Mouse (Mus musculus) hindbrain, embryonic 10.5 days (tissue): ENCODE data around the gene Nfic. TPM values are rescaled to one million over a fixed set of nuclear protein-coding genes. Genes with fewer than 3 reads are reported as not detected.

Experiments
- DNase-seq: peaks from one replicate; pipeline ENCODE4 v3.0.0-alpha.2; 2017; ENCODE audit warnings: low spot score
- H3K27ac ChIP-seq: fragments of 300-500 bp; sonication (generic); 2 replicates; pipeline ENCODE4 v1.5.1; 2016; ENCODE audit warnings: mild to moderate bottlenecking, moderate library complexity
- H3K27me3 ChIP-seq: fragments of 300-500 bp; sonication (generic); 2 replicates; pipeline ENCODE4 v1.6.1; 2016; ENCODE audit warnings: mild to moderate bottlenecking; ENCODE audit not compliant: poor library complexity, insufficient read depth, severe bottlenecking
- H3K36me3 ChIP-seq: fragments of 300-500 bp; sonication (generic); 2 replicates; pipeline ENCODE4 v1.6.1; 2016; ENCODE audit warnings: mild to moderate bottlenecking, moderate library complexity
- H3K4me1 ChIP-seq: fragments of 300-500 bp; sonication (generic); replicated peaks from 2 replicates; pipeline ENCODE4 v1.6.1; 2016; ENCODE audit warnings: mild to moderate bottlenecking
- H3K4me3 ChIP-seq: fragments of 300-500 bp; sonication (generic); 2 replicates; pipeline ENCODE4 v1.5.1; 2016; ENCODE audit warnings: mild to moderate bottlenecking, moderate library complexity
- H3K9me3 ChIP-seq: fragments of 300-500 bp; sonication (generic); 2 replicates; pipeline ENCODE4 v1.6.1; 2016; ENCODE audit warnings: mild to moderate bottlenecking, moderate library complexity
- WGBS: fragments of 180-500 bp; shearing (Covaris S2); methylation state at CpG from one replicate; pipeline ENCODE4 v1.1.7; 2016; 5-methylcytosine and 5-hydroxymethylcytosine counted together
- polyA plus RNA-seq: library from polyadenylated mRNA; unstranded; fragments of >200 nt; fragmentation: Nextera tagmentation; extraction: Ambion mirVana; gene quantifications from 2 replicates; pipeline ENCODE4 v1.2.1, GENCODE M21; 2016

Gene Nfic
- polyA plus RNA-seq, 1 experiment from 2014 or later, result 16.0 TPM

DNA sequence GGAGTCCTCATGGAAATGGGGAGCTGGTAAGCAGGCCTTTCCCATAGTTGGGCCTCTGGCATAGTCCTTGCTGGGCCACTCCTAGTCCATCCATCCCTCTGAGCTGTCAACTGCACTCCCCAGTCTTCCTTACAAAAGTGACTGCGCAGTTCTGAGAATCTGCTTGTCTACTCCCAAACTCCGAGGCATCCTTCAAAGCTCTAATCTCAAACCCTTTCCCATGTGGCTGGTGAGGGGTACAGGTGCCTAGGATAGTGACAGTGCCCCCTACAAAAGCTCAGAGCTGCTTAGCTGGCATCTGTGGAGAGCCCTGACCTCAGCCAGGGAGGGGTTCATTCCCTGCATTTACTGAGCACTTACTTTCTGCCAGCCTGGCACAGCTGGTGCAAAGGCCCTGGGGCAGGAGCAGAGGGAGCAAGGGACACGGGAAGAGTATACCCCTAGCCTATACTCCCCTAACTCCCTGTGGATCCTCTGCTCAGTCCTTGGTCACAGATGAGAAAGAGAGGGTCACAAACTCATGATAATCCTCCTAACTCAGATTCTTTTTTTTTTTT, 32.7 kb downstream of the Nfic start:
- peaks cover 64% of the 10 kb centered on the region for H3K4me1 ChIP-seq
- 83% methylated on average over 3 of the region's 3 CpGs for WGBS
- peaks cover 99% of the 10 kb centered on the region for H3K27me3 ChIP-seq
- H3K9me3 ChIP-seq, result no peaks in the 10 kb centered on the region
- DNase-seq, result no peak
- peaks cover 6% of the 10 kb centered on the region; the same call in 1 of the 2 replicates for H3K36me3 ChIP-seq
- no peak overlapping the region for H3K27ac ChIP-seq
- no peak overlapping the region for H3K4me3 ChIP-seq

DNA sequence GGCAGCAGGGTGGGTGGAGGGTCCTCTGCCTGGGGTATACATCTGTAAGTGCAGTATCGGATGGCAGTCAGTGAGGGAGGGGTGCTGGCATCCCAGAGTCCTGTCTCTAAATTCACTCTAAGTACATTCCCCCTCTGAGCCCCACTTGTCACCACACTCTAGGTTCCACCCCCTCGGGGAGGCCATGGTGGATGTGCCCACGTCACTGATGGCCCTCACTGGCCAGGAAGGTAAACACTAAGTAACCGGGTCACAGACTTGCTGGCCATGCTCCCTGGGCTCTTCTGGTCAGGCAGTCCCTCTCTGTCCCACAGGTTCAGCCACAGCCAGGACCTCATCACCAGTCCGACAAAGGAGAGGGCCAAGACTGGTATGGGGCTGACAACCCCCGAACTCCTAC, 33.2 kb downstream of the Nfic start:
- Histone ChIP-seq H3K27me3 (peaks cover 99% of the 10 kb centered on the region), H3K36me3 (peaks cover 6% of the 10 kb centered on the region; the same call in 1 of the 2 replicates), H3K9me3 (no peaks in the 10 kb centered on the region), H3K4me1 (peaks cover 66% of the 10 kb centered on the region), H3K4me3 (no peak overlapping the region), H3K27ac (no peak overlapping the region)
- WGBS, result 77% methylated on average over 6 of the region's 6 CpGs
- no peak for DNase-seq

DNA sequence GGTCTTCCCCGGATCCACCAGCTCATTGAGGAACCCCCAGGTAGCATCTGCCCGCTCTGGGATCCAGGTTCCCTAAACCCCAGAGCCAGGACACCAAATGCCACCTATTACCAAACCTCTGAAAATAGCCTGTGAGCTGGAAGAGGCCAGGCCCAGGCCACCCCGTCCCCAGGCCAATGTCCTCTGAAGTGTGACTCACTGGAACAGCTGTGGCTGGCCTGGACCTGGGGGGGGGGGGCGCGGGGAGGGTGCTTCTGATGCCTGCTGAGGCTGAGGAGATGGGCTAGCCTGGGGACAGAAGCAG, 33.7 kb downstream of the Nfic start:
- Histone ChIP-seq H3K27ac (no peak overlapping the region), H3K4me3 (no peak overlapping the region), H3K4me1 (peaks cover 66% of the 10 kb centered on the region), H3K36me3 (peaks cover 6% of the 10 kb centered on the region; the same call in 1 of the 2 replicates), H3K9me3 (no peaks in the 10 kb centered on the region), H3K27me3 (peaks cover 98% of the 10 kb centered on the region)
- peak; percentile 1 for DNase-seq
- 83% methylated on average over 5 of the region's 5 CpGs for WGBS

DNA sequence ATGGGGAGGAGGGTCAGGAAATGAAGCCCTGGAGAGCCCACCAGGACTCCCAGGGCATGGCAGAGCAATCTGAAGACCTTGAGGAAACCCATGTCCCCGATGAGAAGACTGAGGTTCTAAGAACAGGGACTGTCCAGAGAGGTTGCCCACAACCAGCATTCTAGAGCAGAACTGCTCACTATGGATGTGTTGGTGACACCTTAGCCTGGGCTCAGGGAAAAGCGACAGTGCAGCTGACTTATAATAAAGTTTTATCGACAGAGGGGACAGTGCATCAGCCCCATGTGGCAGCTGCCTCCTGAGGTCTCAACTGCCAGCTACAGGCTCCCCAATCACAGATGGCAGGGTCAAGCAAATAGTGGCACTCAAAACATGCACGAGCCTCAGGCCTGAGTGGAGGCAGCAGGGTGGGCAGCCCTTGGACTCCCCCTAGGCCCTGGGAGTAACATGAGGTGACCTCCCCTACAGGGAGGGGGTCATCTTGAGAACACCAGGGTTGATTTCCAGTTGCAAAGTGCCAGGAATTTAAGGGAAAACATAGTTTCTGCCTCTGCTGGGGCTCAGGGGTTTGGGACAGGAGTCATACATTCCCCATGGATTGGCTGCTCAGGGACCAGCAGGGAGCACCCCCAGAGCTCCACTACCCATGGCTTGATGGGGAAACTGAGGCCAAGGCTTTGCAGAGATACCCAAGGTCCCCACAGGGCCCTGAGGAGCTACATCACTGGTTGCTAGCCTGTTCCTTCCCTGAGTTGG, 34.2 kb downstream of the Nfic start:
- no peak overlapping the region for H3K27ac ChIP-seq
- 74% methylated on average over 4 of the region's 4 CpGs for WGBS
- peaks cover 66% of the 10 kb centered on the region for H3K4me1 ChIP-seq
- peak; percentile 1 for DNase-seq
- H3K4me3 ChIP-seq, result no peak overlapping the region
- H3K36me3 ChIP-seq, result peaks cover 6% of the 10 kb centered on the region; the same call in 1 of the 2 replicates
- H3K9me3 ChIP-seq, result no peaks in the 10 kb centered on the region
- H3K27me3 ChIP-seq, result peaks cover 93% of the 10 kb centered on the region

DNA sequence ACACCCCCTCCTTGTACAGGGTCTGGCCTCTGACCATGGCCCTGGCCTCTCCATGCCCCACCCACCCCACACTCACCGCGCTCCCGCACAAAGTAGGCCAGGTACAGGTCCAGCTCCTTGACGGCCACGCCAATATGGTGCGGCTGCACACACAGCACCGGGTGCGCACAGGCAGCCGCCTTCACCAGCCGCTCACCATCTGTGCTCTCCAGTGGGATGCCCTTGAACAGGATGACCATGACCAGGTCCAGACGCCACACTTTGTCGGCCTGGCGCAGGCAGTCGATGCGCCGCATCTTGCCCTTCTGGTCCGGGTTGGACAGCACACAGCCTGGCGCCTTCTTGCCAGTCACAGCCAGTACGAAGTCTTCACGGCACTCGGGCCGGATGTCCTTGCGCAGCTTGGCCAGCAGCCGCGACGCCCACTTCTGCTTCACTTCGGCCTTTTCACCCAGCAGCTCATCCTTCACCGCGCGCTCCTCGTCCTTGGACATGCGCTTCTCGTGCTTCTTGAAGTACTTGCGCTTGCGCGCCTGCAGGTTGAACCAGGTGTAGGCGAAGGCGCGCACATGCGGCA, 35.2 kb downstream of the Nfic start:
- peaks cover 88% of the 10 kb centered on the region for H3K27me3 ChIP-seq
- DNase-seq, result peak; percentile 2
- peaks cover 6% of the 10 kb centered on the region; the same call in 1 of the 2 replicates for H3K36me3 ChIP-seq
- 84% methylated on average over 40 of the region's 40 CpGs for WGBS
- peaks cover 66% of the 10 kb centered on the region for H3K4me1 ChIP-seq
- H3K4me3 ChIP-seq, result no peak overlapping the region
- no peak overlapping the region for H3K27ac ChIP-seq
- no peaks in the 10 kb centered on the region for H3K9me3 ChIP-seq

DNA sequence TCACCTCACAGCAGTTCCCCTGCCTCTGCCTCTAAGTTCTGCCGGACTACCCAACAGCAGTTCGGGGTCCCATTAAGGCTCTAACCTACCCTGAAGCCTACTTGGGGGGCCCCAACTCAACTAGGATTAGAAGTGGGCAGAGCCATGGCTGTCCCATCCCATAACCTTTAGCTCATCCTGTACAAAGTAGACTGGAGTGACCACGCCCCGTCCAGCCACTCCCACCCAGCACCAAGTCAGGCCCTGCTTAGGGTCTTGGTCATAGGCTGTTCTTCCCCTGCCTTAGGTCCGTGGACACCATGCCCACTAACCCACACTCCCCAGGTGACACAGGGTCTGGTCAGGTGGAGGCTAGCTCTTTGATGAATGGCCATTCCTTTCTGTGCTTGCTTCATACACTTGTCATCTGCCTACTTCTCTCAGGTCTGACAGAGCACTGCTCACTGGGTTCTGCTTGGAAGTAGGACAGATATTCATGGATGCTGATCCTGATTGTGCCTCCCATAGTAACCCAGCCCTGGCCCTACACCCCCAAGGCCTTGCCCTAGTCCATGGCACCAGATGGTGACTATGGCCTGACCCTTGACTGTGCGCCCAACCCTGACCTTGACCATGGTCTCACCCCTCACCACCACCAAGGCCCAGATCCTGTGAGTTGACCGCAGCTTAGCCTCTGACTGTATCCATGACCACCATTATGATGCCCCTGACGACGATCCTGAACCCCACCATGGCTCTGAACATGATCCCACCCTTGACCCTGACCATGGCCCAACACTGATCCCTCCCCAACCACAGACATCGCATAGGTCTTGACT, 36.1 kb downstream of the Nfic start:
- Histone ChIP-seq H3K4me3 (0 out of 2 replicates have a peak overlapping the region, but pooled peaks have one; percentile 11), H3K9me3 (no peaks in the 10 kb centered on the region), H3K36me3 (peaks cover 6% of the 10 kb centered on the region; the same call in 1 of the 2 replicates), H3K27ac (peak overlapping the region; percentile 88), H3K27me3 (peaks cover 78% of the 10 kb centered on the region), H3K4me1 (peaks cover 66% of the 10 kb centered on the region)
- WGBS, result 88% methylated on average over 10 of the region's 10 CpGs
- no peak for DNase-seq

DNA sequence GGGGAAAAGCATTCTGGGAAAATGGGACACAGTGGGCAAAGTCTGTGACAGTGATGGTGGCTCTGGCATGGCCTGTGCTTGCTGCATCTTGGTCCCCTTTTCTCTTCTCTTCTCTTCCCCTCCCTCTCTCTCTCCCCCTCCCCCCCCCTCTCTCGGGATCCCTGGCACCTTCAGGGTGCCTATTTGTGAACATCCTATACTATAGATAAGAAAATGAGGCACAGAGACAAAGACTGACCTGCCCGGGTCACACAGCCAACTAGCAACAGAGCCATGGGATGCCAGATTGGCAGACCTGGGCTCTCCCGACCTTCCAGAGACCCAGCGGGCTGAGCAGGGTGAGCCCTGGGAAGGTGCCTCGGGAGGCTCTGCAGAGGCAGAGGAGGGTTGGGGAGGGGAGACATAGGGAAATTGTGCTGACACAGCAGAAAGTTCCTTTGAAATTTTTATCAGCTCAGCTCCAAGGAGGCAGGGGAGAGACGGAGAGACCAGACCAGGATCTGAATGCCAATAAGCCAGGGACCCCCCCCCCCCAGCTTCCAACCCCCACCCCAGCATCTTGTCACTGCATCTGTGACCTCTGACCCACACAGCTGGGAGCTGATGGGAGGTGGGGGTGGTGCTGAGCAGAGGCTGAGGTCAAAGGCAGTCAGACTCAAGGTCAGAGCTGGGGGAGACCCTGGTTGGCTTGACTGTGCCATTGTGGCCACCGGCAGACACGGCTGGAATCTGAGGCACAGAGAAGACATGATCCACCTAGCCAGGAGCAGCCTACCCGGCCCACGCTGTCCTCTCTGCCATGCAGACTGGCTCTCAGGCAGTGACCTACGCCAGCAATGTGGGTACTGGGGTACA, 37.0 kb downstream of the Nfic start:
- Histone ChIP-seq H3K27me3 (peaks cover 70% of the 10 kb centered on the region), H3K4me3 (0 out of 2 replicates have a peak overlapping the region, but pooled peaks have one; percentile 14), H3K36me3 (peaks cover 6% of the 10 kb centered on the region; the same call in 1 of the 2 replicates), H3K9me3 (no peaks in the 10 kb centered on the region), H3K4me1 (peaks cover 71% of the 10 kb centered on the region), H3K27ac (peak overlapping the region; percentile 88)
- DNase-seq, result peak; percentile 8
- 36% methylated on average over 11 of the region's 11 CpGs for WGBS

DNA sequence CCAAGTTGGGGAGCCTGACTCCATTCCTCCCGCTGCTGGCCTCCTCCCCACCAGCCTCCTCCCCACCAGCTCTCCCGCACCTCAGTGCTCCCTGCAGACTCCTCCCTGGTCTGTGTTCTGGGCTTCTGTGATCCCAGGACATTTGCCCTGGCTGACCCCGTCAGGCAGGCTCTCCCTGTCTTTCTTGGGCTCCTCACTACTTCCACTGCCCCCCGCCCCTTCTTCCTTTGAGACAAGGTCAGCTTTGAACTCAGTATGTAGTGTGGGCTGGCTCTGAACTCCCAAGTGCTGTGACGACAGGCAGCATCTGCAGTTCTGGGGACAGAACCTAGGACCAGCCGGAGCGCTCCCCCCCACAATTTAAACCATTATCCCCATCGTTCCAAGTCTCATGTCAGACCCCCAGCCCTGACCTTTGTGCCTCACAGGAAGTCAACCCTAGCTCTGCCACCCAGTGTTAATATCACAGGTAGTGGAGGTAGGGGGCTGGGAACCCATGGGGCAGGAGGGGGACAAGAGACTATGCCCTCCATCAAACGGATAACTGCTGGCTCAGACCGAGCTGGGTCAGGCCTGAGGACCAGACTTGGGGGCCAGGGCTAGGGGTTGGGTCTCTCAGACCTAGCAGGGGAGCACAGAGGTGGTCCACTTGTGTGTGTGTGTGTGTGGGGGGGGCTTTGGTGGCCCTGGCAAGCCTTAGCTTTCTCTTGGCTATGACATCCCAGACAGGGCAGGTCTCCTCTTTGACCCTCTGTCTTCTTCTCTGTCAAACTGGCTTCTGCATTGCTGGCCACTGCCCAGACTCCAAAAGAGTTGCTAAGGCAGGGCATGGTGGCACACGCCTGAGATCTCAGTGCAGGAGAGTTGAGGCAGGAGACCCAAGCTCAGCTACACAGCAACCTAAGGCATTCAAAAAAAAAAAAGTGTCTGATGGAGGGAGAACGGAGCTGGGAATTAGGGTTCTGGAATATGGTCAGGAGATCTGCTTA, 37.9 kb downstream of the Nfic start:
- peak overlapping the region; percentile 88 for H3K27ac ChIP-seq
- DNase-seq, result no peak
- peaks cover 61% of the 10 kb centered on the region for H3K27me3 ChIP-seq
- peaks cover 80% of the 10 kb centered on the region for H3K4me1 ChIP-seq
- whole genome bisulfite sequencing, result 37% methylated on average over 12 of the region's 12 CpGs
- peaks cover 6% of the 10 kb centered on the region; the same call in 1 of the 2 replicates for H3K36me3 ChIP-seq
- peak overlapping the region; percentile 50 for H3K4me3 ChIP-seq
- no peaks in the 10 kb centered on the region for H3K9me3 ChIP-seq

DNA sequence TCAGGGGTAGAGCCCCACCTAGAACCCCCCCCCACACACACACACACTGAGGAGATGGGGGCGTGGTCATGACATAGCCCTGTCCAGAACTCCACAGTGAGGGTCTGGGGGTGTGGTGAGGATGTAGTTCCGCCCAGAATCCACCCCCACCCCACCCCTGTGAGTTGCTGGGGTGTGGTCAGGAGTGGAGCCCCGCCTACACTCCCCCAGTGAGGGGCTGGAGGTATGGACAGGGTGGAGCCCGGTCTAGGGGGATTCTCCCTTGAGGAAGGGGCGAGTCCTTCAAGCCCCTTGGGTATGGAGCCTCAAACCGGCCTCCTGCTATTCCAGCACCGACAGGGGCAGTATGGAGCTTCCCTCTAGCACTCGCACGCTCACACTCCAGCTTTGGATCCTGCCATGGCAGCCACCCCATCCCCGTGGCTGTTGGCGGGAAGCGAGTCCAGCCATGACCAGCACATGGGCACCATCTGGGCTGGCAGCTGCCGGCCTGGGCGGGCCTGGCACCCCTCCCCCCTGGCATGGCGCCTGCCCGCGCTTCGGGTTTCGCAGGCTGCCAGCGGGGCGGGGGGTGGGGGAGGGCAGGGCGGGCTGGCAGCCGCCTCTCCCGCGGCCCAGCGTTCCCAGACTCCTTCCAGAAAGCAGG, 38.7 kb downstream of the Nfic start:
- Histone ChIP-seq H3K9me3 (no peaks in the 10 kb centered on the region), H3K27me3 (peaks cover 53% of the 10 kb centered on the region), H3K36me3 (peaks cover 6% of the 10 kb centered on the region; the same call in 1 of the 2 replicates), H3K4me1 (peaks cover 89% of the 10 kb centered on the region), H3K4me3 (peak overlapping the region; percentile 50), H3K27ac (peak overlapping the region; percentile 88)
- peak; percentile 75 for DNase-seq
- under 1% methylated on average over 26 of the region's 26 CpGs for WGBS

DNA sequence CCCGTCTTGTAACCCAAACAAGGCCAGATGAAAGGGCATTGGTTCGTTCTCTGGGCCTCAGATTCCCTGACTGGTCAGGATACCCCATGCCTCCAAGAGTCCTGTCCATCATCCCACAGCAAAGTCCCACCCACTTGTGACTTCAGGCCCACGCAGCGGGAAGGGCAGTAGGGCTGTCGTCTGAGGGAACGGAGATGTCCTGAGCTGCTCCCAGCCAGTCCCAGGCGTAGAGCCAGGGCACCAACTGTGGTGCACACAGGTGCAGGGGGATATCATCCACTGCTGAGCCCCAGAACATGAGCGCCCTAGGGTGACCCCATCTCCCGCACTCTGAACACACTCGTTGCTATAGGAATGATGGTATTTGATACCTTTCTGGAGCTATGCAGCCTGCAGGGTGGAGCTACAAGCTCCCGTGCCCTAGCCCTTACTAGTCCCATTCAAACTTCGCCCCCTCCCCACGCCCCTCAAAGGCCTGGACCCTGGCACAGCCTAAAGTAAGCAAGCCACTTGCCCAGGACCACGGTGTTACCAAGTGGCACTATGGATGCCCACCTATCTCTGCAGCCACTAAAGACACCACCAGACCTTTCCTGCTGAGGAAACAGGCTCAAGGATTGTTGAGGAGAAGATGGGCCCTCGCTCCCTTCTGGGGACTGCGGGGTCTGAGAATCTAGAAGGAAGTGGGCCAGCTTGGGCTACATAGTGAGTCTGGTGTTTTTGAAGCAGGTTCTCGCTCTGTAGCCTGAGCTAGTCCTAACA, 39.7 kb downstream of the Nfic start:
- peaks cover 98% of the 10 kb centered on the region for H3K4me1 ChIP-seq
- WGBS, result 64% methylated on average over 17 of the region's 17 CpGs
- peaks cover 47% of the 10 kb centered on the region for H3K27me3 ChIP-seq
- peak overlapping the region; percentile 0; the same call in 1 of the 2 replicates for H3K4me3 ChIP-seq
- no peak for DNase-seq
- peak overlapping the region; percentile 88 for H3K27ac ChIP-seq
- H3K36me3 ChIP-seq, result peaks cover 6% of the 10 kb centered on the region; the same call in 1 of the 2 replicates
- H3K9me3 ChIP-seq, result no peaks in the 10 kb centered on the region
